Mouse (Mus musculus) gastrocnemius, postnatal 14 days (tissue): Measurements from ENCODE around the gene Usp22. TPM values are rescaled to one million over a fixed set of nuclear protein-coding genes. Genes with fewer than 3 reads are reported as not detected.

Experiments used
- DNase-seq: peaks from one replicate; pipeline ENCODE4 v3.0.0; 2021; ENCODE audit warnings: mixed read lengths
- intact Hi-C: fragments of 180-260 bp; cut with DNase I; formaldehyde crosslinking; loops from one replicate; pipeline ENCODE4 v1.15.1; 2025; ENCODE audit warnings: low total_unique reads
- total RNA-seq, 2 experiments: library from RNA; stranded (reverse); gene quantifications; 2 replicates each; pipeline ENCODE4 v1.2.3; 2021

The Usp22 gene
- total RNA-seq, 2 experiments from 2014 or later: 18.3 to 23.8 TPM

DNA sequence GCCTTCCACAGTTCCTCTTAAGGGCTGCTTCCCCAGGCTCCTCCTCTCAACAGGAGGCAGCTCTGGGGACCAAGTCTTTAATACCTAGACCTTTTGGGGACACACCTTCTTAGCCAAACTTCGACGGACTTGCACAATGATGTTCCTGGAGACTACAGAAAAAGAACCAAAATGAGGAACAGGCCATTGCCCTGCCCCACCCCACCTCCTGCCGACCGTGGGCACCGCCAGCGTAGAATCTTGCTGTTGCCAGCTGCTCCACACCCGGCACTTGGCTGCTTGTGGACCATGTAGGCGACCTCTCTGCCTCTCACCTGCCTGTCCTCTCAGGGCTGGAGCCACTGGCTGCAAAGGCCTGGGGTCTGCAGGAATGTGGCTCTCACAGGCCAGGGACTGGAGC, 58.6 kb downstream of the Usp22 start:
- DNase-seq: no peak
- intact Hi-C loops: no loop called here

DNA sequence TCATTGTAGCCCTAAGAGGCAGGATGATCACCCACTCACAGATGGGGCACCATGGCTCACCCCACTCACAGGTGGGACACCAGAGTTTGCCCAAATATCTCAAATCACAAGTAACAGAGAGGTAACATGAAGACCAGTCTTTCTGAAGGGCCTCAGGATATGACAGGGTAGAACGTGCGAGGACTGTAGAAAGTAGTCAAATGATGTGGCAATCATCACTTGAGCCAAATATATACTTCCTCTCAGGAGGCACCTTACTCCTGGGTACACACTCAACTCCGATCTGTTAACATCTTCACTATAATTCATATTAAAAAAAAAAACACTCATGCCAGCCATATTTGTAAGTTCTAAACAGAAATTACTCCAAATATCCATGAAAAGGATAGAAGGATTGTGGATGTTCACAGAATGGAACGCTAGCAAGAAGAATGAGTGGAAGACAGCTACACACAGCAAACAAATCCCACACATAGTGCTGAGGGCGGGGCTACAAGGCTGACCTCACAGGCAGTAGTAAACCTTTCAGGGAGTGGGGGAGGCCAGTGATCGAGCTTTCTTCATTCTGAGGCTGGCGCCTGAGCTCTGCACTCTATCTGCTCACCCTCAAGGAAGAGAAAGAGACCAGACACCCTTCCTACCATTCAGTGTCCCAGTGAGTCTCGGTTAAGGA, 62.4 kb downstream of the Usp22 start:
- intact Hi-C loops: no loop called here
- DNase-seq: no peak

DNA sequence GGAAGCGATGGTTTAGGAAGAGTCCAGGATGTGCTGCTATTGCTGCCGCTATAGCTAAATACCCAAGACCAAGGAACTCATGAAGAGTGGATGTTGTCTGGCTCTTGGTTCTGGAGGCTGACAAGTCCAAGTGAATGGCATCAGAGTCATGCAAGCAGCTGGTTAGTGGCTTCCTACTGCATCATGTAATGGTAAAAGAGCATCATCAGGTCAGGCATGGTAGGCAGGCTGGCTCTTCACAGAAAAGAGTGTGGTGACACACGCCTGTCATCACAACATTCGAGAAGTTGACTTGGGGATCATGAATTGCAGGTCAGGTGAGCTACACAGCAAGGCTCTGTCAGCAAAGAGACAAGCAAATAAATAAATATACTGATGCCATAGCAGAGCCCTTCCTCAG, 63.4 kb downstream of the Usp22 start:
- no peak for DNase-seq
- intact Hi-C loops: no loop called here

DNA sequence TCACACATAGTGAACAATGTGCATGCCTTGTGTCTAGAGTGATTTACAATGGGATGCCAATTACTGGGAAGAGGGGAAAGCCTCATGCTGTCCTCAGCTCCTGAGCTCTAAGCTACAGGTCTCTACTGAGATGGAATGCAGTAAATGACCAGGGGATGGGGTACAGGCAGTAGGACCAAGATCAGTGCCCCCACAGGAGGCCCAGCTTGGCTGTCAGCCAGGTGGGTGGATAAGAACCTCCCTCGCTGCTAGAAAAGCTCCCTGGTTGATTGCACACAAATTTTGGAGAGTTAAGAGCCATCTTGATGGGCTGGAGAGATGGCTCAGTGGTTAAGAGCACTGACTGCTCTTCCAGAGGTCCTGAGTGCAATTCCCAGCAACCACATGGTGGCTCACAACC, 63.9 kb downstream of the Usp22 start:
- intact Hi-C loops: no loop called here
- DNase-seq: no peak

DNA sequence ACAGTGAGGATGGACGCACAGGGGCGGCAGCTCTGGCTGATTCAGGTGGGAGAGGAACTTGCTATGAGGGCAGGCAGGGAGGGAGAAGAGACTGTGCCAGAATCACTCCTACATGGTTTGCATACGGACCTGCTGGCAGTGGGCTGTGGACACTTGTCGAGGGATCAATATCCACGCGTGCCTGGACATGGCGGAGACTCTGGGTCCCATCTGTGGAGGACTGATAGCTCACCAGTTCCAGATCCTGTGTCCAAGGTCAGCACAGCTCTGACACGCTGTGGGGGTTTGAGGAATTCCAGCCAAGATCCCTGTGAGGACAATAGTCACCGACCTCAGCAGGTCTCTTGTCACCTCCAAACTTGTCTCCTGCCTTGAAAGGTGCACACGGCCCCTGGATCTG, 64.7 kb downstream of the Usp22 start:
- intact Hi-C loops: no loop called here
- no peak for DNase-seq

DNA sequence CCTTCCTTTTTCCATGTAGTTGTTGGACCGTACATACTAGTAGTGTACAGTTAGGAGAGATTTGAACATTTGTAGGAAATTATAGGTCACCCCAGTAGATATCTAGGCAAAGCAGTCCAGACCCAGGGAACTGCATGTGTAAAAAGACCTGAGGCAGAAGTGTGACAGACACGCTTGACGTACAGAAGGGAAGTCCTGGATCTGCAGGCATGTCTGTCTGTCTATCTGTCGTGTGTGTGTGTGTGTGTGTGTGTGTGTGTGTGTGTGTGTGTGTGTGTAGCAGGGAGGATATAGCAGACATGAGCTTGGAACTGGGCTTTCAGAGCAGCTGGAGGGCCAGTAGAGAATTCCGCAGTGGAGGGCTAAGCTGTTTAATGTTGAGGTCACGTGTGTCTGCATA, 65.1 kb downstream of the Usp22 start:
- intact Hi-C loops: loop anchor here (5.0 kb wide), 1 partner anchor 43 kb away; no protein-coding TSS in a partner anchor

DNA sequence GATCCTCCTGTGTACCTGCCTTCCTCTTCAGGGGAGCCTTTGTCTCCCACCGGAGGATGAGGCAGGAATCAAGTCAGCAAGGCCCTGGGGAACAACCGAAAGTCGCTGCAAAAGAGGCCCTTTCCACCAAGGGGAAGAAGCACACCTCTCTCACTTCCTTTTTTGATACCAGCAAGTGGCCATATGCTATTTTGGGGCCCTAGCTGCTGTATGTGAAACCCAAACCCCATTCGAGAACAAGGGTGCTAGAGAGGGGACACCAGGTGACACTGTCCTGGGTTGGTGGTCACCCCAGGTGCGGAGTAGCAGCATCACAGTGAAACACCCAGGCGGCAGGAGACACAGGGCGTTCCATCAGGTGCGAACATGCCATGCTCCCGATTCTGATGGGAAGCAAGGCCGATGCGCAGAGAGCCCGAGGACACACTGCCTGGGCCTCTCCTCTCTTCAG, 65.9 kb downstream of the Usp22 start:
- intact Hi-C loops: loop anchor here (5.0 kb wide), 1 partner anchor 43 kb away; no protein-coding TSS in a partner anchor
- DNase-seq: no peak

More for the DNA sequence above, 65.1 kb downstream of the Usp22 start:
- DNase-seq: no peak

DNA sequence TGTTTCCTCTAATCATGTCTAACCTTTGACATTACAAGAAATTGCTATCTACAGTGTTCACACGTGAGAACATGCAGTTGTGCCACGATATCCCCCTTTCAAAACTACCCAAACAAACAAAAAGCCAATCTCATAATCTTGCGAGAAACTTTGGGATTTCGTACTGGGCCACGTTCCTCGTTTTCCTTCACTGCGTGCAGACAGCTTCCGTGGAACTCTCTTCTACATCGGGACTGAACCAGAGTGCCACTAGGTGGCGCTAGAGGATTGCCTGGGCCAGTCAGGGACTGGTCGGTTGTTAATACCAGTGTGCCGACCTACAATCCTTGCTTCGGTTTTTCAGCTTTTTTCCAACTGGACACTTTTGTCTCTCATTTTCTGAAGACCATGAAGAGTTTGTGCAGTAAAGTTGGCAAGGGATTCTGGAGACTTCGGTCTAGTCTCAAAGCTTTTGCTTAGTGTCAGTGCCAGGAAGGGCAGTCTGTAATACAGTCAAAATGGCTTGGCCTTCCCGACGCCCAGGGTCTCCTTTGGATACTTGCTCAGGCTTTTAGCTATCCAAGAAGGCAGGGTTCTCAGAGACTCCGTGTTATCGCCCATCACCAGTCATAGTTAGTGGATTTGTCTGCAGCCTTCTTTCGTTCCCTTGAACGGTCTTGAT, 70.5 kb downstream of the Usp22 start:
- DNase-seq: peak; percentile 88
- intact Hi-C loops: no loop called here

DNA sequence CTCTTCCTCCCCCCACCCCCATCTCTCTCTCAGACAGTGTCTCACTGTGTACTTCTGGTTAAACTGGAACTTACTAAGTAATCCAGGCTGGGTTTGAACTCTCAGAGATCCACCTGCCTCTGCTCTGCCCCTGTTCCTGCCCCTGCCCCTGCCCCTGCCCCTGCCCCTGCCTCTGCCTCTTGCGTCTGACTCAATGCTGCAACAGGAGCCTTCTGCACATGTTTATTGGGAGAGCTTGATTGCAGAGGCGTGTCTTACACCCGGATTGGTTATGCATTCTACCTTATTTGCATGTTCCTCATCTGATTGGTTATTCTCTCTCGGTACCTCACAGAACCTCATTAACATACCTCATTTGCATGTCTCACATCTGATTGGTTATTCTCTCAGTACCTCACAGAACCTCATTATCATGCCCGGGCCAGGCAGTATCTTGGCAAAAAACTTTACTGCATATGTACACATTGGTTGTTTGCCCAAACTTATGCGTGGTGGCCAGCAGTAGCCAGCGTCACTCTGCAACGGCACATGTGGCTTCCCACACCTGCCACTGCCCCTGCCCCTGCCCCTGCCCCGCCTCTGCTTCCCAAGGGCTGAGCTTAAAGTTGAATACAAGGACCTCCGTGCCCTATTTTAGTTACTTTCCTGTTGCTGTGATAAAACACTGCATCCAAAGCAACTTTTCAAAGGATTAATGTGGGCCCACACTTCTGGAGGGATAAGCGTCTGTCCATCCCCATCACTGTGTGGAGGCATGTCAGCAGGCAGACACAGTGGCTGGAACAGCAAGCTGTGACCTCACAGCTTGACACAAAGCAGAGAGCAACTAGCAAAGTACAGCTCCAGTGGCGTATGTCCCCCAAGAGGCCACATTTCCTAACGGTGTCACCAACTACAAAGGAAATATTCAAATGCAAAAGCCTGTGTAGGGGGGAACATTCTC, 72.2 kb downstream of the Usp22 start:
- intact Hi-C loops: no loop called here
- DNase-seq: no peak

Other genes starting within 250 kb of the Usp22 start
- 100 to 1,000 TPM; 144 to 173 TPM for gene Map2k3, start 243.0 kb downstream of the Usp22 start, total RNA-seq
- 10 to 100 TPM; 37.4 to 59.8 TPM for gene Kcnj12, start 152.5 kb downstream of the Usp22 start, total RNA-seq
- under 1 TPM; 0.29 to 0.37 TPM for gene Tnfrsf13b, start 48.3 kb downstream of the Usp22 start, total RNA-seq
- under 1 TPM in 1 of 2 experiments, not detected in 1; 0.23 TPM for gene Aldh3a1, start 32.5 kb upstream of the Usp22 start, total RNA-seq
- 10 to 100 TPM; 16.7 to 18.3 TPM for gene Aldh3a2, start 92.4 kb upstream of the Usp22 start, total RNA-seq
- not detected for gene Slc47a2, start 167.8 kb upstream of the Usp22 start, total RNA-seq
- gene Slc47a1, start 203.3 kb upstream of the Usp22 start, total RNA-seq: 1 to 10 TPM; 5.9 to 7.7 TPM